Mouse (Mus musculus) cerebellum, adult 2 months (tissue): ENCODE measurements at regions not wholly inside any gene's neighbourhood (a gene's known extent, or its start where the extent isn't known, plus 50 kb on each side); places are given as distances from the start of the nearest gene placed in this dataset.

Experiments used
- CTCF ChIP-seq: fragments of 200-500 bp; IDR thresholded peaks from 2 replicates; pipeline ENCODE4 v1.5.1; 2011; ENCODE audit warnings: low read depth, mild to moderate bottlenecking, control low read depth, low read length, moderate library complexity, borderline replicate concordance; ENCODE audit not compliant: insufficient read depth
- POLR2A ChIP-seq: fragments of 200-500 bp; IDR thresholded peaks from 2 replicates; pipeline ENCODE4 v1.6.1; 2011; ENCODE audit warnings: low read length, control low read depth, borderline replicate concordance; ENCODE audit not compliant: insufficient read depth

DNA sequence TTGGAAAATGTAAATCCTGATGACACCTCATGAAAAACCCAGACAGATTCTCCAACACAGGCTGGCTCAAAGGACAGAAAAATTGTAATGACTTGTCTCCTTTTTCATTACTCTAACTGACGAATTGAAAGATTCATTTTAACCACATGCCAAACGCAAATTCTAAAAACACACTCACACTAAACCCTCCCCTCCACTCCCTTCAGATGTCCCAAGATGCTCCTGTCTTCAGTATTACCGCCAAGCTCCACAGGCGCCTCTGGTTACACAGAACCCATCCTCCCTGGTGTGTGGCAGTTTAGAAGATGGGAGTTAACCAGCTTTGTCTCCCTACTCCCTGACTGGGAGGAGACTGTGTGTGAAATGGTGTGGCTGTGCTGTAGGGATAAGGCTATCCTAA lies 151.8 kb upstream of the Zdhhc25 start:
- no peak for TF ChIP-seq CTCF
- TF ChIP-seq POLR2A: no peak
